Mouse (Mus musculus): ENCODE measurements around the gene Crtc3. TPM values are rescaled to one million over a fixed set of nuclear protein-coding genes. Genes with fewer than 3 reads are reported as not detected.

The Crtc3 gene
- 10 to 100 TPM; 12.1 to 15.7 TPM for total RNA-seq (2021)

DNA sequence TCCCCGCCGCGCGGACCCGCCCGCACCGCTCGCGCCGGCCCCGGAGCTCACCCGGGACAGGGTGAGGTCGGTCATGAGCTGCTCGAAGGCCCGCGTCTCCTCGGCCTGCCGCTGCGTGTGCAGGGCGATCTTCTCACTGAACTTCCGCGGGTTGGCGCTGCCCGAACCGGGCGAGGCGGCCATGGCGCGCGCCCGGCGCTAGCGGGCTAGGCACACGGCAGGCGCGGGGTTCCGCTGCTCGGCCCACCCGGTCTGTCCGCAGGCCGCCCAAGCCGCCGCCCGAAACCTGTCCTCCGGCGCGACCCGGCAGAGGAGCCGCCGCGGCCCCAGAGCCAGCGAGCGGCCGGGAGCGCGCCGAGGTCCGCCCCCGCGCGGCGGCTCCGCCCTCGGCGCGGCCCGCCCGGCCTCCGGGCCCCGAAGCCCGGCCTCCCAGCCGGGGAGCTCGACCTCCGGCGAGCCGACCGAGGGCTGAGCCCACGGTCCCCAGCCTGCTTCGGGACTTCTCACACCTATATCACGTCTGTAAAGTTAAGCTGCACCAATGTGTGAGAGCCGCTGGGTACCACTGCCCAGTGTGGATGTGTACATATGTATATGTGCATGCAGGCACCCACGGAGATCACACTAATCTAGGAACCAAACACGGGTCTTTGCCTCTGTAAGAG is at the start of gene Crtc3:
TSS of gene Crtc3 (minus strand) at position 322 of the 665 bp plus-strand sequence.
- peak in 1 of 2 experiments; percentile 62 for DNase-seq (ENCODE audit: low spot score in 2 of 2)
- intact Hi-C loops (cut with DNase I) = loop anchor here (2.0 to 5.0 kb wide), 2 partner anchors 32 to 51 kb away; no protein-coding TSS in a partner anchor

DNA sequence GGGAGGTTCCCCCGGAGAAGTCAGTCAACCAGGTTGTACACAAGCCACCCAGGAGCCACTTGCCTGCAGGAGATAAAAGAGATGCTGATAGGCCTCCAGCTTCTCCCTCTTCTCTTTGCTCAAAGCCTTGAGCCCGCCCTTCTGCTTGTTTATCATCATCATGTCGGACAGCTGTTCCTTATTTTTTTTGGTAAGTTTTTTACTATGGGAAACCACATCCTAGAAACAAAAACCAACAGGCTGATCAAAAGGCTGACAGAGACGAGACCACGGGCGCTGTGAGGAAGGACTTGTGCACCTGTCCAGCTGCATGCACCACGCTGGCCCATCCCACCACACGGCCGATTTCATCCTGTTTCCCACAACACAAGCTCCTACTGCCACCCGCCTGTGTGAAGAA is 47.5 kb upstream of the Crtc3 start:
- no peak for DNase-seq (ENCODE audit: low spot score in 2 of 2)
- intact Hi-C loops (cut with DNase I) = no loop called here

DNA sequence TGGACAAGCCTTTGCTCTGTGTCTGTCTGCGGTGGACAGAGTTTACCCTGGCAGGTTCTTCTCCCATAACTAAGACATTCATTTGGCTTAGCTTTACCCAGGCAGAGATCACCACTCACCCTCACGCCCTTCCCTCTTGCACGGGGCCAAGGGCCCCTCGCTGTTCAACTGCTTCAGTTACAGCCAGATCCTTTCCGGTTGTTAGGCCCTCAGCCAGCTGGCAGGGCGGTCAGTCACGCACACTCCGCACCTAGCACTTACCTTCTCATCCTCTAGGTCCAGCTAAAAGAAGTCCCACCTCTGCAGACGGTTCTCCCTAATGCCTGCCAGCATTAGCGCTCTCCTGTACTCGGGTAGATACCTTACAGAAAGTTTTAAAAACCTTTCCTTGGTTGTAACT is 44.3 kb upstream of the Crtc3 start:
- DNase-seq (ENCODE audit: low spot score in 2 of 2) = no peak
- intact Hi-C loops (cut with DNase I) = no loop called here

DNA sequence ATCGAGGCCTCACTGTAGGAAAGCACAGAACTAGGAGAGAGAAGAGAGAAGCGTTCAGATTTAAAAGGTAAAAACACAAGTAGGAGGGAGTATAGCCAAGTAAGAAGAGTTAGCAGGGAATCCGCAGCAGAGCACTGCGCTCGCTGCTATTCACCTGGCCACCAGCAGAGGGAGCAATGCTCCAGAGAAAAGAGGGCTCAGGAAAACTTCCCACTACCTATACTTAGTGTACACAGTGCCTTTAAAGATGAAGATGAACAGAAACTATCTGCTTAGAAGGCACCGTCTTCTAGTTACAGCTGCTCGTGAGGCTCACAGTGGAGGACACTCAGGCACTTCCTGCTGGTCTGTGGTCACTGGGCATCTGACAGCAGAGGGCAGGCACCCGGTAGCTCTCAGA is 41.0 kb upstream of the Crtc3 start:
- intact Hi-C loops (cut with DNase I) = loop anchor here (1.0 kb wide), 1 partner anchor 120 kb away; no protein-coding TSS in a partner anchor
- peak; percentile 68 to 75 for DNase-seq (ENCODE audit: low spot score in 2 of 2)

DNA sequence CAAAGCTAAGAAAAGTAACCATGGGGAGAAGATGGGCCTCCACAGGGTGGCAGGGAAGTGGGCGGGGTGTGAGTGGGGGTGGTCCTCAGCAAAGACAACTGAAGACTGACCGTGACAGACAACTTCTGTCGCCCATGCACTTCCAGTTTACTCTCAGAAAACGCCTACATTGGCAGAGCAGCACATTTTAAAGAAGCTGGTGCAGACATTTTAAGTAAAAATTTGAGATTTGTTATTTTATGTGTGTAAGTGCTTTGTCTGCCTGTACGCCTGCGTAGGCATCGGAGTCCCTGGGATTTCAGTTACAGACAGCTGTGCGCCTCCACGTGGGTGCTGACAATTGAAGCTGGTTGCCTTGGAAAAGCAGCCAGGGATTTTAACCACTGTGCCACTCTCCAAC is 32.4 kb upstream of the Crtc3 start:
- peak; percentile 70 to 72 for DNase-seq (ENCODE audit: low spot score in 2 of 2)
- intact Hi-C loops (cut with DNase I) = loop anchor here (2.0 kb wide), 1 partner anchor 32 kb away; the partner anchor contains the start of gene Crtc3

DNA sequence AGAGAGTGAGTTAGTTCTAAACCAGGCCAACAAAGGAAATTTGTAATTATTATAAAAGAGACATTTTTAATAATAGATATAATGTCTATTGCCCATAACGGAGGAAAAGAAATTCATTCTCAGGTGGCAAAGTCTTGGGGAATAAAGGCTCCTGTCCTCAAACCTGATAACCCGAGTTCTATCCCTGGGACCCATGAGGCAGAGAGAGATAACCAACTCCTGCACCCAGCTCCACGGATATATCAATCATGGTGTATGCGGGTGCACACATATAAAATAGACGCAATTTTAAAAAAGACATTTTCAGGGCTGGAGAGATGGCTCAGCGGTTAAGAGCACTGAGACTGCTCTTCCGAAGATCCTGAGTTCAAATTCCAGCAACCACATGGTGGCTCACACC is 30.9 kb upstream of the Crtc3 start:
- intact Hi-C loops (cut with DNase I) = loop anchor here (10.0 kb wide), 1 partner anchor 335 kb away; the partner anchor contains the start of gene Fes
- DNase-seq (ENCODE audit: low spot score in 2 of 2) = no peak

DNA sequence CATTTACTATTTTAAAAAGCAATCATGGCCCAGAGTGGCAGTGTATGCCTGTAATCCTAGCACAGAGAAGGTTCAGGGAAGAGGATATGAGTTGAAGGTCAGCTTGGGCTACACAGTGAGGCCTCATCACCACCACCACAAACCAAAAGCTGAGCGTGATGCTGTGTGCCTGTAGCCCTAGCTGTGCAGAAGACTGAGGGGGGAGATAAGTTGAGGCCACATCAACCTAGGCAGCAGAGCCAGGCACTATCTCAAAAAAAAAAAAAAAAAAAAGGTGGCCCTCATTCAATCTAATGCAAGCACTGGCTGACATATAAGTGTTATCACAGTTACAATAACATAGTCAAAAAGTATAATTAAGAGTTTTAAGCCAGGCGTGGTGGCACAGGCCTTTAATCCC is 30.4 kb upstream of the Crtc3 start:
- intact Hi-C loops (cut with DNase I) = loop anchor here (10.0 kb wide), 1 partner anchor 334 kb away; the partner anchor contains the start of gene Fes

DNA sequence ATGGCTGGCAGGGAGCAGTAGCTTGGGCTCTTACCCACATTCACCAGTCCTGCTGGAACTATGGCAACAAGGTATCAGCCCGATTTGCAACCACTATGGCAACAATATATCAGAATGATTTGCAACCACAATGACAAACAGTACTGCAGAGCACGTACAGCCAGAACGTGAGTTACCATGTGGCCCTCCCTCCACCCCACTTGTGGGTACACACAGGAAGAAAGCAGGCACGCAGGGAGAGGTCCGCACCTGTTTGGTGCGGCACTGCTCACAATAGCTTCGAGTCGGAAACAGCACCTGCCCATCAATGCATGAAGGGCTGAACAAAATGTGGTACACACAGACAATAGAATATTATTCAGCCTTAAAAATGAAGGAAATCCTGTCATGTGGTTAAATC is 29.8 kb upstream of the Crtc3 start:
- no peak for DNase-seq (ENCODE audit: low spot score in 2 of 2)

More for the DNA sequence above, 30.4 kb upstream of the Crtc3 start:
- DNase-seq (ENCODE audit: low spot score in 2 of 2) = no peak

DNA sequence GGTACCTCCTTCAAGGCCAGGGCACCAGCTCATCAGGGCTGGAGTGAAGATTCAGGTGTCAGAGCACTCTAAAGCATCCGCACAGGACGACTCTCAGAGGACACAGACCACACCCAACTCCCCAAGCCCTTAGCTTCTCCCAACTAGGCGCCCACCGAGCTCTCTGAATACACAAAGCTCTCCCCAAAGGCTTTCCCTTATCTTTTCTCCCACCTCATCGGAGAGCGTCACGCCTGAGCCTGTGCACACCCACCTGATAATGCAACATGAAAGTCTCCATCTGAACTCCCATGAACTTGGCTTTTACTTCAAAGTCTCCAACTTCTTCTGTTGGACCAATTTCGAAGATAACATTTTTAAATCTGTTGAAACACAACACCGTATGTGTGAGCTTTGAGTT is 28.1 kb upstream of the Crtc3 start:
- intact Hi-C loops (cut with DNase I) = loop anchor here (10.0 kb wide), 1 partner anchor 332 kb away; the partner anchor contains the start of gene Fes

More for the DNA sequence above, 29.8 kb upstream of the Crtc3 start:
- intact Hi-C loops (cut with DNase I) = loop anchor here (10.0 kb wide), 1 partner anchor 334 kb away; the partner anchor contains the start of gene Fes

DNA sequence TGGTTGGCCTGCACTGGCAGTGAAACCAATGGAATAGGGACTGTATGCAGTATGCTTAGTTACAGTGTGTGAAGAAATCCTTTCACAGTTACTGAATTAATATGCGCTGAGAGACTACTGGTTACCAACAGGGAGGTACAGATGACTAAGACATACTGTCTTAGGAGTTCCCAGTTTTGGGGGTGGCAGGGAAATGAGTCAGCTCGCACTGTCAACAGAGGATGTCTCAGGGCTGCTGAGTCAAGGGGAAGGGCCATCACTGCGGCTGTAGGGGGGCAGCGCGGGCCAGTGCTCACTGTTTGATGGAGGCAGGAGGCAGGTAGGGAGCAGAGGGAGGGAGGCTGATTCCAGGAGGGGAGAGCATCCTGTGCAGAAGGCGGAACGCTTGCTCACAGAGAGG is 26.6 kb upstream of the Crtc3 start:
- intact Hi-C loops (cut with DNase I) = loop anchor here (10.0 kb wide), 1 partner anchor 331 kb away; the partner anchor contains the start of gene Fes
- DNase-seq (ENCODE audit: low spot score in 2 of 2) = peak; percentile 40 to 42

More for the DNA sequence above, 28.1 kb upstream of the Crtc3 start:
- no peak for DNase-seq (ENCODE audit: low spot score in 2 of 2)

DNA sequence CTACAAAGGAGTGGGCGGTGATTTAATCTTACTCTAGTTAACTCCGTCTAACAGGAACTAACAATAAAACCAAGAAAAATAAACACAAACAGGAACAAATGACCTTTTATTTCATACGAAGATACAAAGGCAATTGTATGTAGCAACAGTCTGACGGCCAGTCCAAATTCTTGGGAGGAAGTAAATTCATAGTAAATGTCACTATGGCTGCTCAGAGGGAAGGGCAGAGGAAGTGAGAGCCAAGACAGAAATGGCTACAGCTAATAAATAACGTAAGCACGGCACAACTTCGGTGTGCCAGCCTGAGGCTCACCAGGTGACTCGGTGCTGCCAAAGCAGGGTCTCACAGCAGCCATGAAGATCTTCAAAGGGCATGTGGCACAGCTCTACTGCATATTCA is 22.8 kb upstream of the Crtc3 start:
- intact Hi-C loops (cut with DNase I) = loop anchor here (10.0 kb wide), 1 partner anchor 327 kb away; the partner anchor contains the start of gene Fes
- DNase-seq (ENCODE audit: low spot score in 2 of 2) = no peak

DNA sequence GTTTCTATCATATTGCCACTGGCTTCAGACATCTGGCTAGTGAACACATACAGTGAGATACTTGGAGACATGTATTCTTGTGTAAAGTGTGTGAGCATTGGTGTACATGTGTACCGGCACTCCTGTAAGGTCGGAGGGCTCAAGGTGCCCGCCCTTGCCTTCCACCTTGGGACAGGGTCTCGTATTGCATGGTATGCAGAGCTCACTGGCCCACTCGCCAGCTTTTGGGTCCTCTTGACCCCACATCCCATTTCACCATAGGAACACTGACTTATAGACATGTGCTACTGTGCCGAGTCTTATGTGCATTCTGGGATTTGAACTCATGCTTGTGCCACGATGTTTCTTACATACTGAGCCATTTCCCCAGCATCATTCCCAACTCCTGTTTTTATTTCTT is 21.7 kb upstream of the Crtc3 start:
- no peak for DNase-seq (ENCODE audit: low spot score in 2 of 2)
- intact Hi-C loops (cut with DNase I) = loop anchor here (10.0 kb wide), 1 partner anchor 326 kb away; the partner anchor contains the start of gene Fes

DNA sequence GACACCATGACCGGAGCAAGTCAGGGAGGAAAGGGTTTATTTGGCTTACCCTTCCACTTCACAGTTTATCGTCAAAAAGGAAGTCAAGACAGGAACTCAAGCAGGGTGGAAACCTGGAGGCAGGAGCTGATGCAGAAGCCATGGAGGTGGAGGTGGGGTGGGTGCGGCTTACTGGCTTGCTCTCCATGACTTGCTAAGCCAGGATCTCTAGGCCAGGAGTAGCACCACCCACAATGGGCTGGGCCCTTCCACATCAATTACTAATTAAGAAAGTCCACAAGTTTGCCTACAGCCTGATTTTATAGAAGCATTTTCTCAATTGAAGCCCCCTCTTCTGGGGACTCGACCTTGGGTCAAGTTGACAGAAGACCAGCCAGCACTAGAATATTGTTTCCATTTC is 15.4 kb upstream of the Crtc3 start:
- intact Hi-C loops (cut with DNase I) = no loop called here
- no peak for DNase-seq (ENCODE audit: low spot score in 2 of 2)

DNA sequence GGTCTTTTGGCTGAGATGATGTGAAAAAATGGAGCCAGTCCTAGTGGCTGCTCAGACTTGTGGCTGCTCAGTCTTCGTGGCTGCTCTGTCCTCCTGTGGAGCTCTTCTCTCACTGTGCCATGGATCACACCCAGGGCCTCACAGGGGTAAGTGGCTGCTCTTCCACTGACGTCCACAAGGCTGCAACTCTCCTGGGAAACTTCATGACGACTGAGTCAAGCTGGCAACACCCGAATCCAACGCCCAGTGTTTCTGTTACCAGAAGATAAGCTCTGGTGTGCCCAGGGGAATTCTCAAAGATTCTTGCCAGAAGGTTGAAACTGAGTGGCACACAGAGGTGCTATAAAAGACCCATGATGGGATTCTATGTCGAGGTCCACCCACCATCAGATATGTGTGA is 13.8 kb upstream of the Crtc3 start:
- intact Hi-C loops (cut with DNase I) = no loop called here

DNA sequence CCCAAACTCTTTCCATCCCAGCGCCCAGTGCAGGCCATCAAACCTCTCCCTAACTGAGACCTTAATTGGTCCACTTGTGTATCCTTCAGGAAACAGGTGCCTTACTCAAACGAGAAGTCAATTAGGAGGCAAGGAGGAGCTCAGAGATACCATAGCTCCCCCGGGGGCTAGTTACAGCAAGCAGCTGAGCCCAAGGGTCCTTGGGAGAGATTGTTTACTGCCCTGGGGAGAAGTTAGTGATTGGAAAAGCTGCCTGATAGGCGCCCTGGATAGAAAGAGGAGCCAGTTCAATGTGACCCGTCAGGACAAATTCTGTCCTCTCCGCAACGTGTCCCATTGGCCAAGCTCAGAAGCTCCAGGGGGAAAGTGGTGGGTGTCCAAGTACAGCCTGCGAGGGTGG is 11.0 kb upstream of the Crtc3 start:
- no peak for DNase-seq (ENCODE audit: low spot score in 2 of 2)
- intact Hi-C loops (cut with DNase I) = no loop called here

More for the DNA sequence above, 13.8 kb upstream of the Crtc3 start:
- no peak for DNase-seq (ENCODE audit: low spot score in 2 of 2)

DNA sequence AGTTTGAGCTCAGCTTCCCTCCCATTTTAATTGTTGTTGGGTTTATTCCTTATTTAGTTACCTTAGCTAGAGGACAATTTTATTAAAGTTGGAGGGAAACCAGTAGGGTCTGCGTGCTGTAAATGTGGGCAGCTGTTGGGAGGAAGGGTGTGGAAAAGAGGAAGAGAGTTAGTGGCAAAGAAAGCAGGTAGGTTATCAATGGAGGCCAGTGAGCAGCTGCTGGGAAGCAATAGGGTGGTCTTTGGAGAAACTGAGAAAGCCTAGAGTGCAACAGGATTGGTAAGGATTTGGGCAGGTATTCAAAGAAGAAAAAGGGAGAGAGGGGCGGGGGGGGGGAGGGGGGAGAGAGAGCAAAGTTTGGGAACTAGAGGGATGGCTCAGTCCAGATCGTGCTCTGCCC is 10.3 kb upstream of the Crtc3 start:
- intact Hi-C loops (cut with DNase I) = no loop called here
- DNase-seq (ENCODE audit: low spot score in 2 of 2) = no peak

DNA sequence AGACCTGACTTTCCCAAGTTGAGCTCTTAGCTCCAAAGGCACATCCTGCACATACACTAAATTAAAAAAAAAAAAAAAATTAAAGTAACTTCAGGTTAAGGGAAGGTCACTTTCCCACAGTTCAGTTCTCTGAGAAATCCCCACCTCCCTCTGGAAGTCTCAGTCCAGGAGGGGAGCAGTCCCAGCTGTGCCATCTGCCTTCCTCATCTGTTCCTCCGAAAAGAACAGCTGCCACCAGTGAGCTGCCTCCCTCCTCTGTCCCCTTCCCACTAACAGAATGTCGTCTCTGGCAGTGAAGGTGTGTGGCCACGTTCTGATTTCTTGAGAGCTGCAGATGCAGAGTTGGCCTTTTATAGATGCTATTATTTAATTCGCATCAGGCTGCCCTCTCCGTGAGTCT is 9.2 kb upstream of the Crtc3 start:
- no peak for DNase-seq (ENCODE audit: low spot score in 2 of 2)
- intact Hi-C loops (cut with DNase I) = no loop called here

DNA sequence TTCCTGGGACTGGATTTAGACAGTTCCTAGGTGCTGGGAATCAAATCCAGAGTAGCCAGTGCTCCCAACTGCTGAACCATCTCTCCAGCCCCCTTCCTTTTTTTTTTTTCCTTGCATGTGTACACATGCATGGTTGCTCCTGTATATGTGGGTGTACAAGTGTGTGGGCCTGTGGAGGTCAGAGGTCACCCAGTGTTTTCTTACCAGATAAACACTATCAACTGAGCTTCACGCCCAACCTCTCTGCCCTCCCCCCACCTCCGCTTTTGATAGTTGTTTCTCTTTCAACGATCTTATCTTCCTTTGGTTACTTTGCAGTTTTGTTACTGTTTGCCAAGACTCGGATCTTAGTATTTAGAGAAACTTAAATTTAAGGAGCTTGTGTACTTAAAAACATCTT is 8.2 kb upstream of the Crtc3 start:
- intact Hi-C loops (cut with DNase I) = no loop called here
- DNase-seq (ENCODE audit: low spot score in 2 of 2) = no peak

DNA sequence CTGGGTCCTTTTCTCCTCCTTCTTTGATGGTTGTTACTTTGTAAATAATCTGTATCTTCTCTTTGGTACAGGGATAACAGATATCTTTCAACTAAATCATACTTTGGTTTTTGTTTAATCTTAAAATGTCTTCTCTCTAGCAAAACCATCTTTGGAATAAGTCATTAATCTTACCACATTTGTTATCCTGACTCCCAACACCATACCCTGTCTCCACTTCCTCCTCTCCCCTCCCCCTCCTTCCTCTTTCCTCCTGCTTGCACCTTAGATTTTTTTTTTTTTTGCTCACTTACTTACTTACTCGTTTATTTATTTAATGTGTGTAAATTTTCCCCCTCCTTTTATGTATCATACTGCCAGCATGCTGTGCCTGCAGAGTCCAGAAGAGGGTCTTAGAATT is 7.7 kb upstream of the Crtc3 start:
- intact Hi-C loops (cut with DNase I) = no loop called here
- no peak for DNase-seq (ENCODE audit: low spot score in 2 of 2)

DNA sequence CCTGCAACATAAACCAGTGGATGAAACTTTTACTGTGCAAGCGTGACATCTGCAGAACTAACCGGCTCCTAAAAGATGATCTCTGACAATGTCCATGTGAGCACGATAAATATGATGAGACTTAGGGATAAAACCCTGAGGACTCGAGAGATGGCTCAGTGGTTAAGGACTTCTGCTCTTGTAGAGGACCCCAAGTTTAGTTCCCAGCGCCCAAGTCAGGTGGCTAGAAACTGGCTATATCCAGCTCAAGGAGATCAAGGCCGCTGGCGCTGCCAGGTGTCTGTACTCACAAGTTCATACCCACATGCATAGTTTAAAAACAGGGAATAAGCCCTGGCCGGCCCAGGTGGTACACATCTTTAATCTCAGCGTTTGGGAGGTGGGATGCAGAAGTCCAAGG is 3.8 kb upstream of the Crtc3 start:
- intact Hi-C loops (cut with DNase I) = no loop called here
- DNase-seq (ENCODE audit: low spot score in 2 of 2) = no peak

DNA sequence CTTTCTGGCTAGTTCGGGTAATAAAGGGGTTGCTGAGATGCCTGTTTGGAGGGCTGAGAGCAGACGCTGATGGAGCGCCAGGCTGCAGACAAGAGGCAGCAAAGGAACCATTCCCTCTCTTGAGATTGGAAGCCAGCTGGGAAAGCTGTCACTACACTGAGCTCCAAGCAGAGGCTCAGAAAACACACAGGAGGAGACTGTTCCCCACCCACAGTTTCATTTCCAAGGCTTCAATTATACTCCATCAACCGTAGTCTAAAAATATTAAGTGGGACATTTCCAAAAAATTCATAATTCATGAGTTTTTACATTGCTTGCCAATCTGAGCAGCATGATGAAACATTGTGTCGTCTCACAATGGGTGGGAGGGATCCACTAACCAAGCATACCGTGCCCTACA is 2.5 kb upstream of the Crtc3 start:
- intact Hi-C loops (cut with DNase I) = no loop called here
- peak; percentile 31 to 37 for DNase-seq (ENCODE audit: low spot score in 2 of 2)

All from left cerebral cortex, postnatal 36 days (tissue).